Mouse (Mus musculus): ENCODE measurements around the gene Nxt1.
A peak's percentile ranks its signal among the peaks of the same experiment; 100 is the strongest.

Gene Nxt1

DNA sequence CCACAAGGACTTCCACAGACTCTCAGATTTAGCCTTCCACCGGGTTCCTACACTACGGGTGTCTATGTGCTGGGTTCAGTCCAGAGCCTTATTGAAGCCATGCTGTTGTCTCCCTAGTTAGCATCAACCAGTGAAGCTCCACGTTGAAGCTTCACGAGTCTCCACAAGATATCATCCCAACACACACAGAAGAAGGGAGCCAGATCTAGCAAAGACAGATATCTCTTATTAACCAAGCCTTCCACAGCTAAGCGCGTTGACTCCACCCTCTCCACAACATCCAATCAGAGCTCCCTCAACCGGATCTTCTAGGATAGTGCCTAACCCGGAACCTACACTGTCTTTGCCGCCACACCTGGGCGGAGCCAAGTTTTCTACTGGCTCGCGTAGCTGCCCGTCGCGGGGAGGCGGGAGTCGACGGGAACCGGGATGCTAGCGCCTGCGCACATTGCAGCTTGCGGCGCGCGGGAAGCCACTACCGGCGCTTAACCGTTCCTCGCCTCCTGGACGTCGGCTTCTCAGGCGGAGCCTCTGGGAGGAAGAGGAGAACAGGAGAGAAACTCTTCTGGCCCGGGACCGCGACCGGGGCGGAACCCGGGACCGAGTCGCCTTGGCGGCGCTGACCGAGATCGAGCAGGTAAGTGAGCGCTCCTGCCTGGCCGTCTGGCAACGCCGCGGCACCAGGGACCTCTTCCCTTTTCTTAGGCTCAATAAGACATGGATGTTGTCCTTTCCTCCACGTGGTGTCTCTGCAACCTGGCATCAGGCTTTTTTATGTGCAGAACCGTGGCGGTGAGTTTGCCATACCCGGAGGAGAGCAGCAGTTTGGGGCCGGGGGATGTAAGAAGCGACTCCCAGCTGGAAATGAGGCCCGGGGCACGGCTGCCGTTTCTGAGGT, at the start of gene Nxt1:
Gene Nxt1, plus strand, starts transcription at position 403 of the 898 bp plus-strand sequence.
- peak; percentile 99 for DNase-seq (ENCODE audit: low read depth)

DNA sequence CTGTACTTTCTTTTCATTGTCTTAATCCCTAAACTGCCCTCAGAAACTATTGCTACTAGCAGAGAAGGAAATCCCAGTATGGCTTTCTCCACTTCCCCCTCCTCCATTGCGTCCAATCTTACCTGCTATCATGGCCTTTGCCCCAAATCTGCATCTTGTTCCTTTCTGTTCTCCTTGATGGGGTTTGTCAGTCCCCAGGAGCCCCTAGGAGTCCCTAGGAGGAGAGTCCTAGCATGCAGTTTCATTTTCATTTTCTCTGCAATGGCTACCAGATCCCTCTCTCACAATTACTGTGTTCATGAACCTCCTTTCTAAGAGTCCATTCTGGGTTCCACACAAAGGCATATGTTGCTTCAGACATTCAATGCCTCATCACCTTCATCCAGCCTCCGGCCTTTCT, 49.3 kb upstream of the Nxt1 start:
- DNase-seq (ENCODE audit: low read depth), result no peak

- DNase-seq (ENCODE audit: low read depth), result no peak
Observed at GRCm38 (mm10) chr2:148624484-148624883, 47.9 kb upstream of the Nxt1 start.

- no peak for DNase-seq (ENCODE audit: low read depth)
Observed at GRCm38 (mm10) chr2:148627011-148627471, 45.4 kb upstream of the Nxt1 start.

- DNase-seq (ENCODE audit: low read depth), result no peak
Observed at GRCm38 (mm10) chr2:148631011-148631410, 41.4 kb upstream of the Nxt1 start.

- DNase-seq (ENCODE audit: low read depth), result no peak
Observed at GRCm38 (mm10) chr2:148631602-148632001, 40.8 kb upstream of the Nxt1 start.

- no peak for DNase-seq (ENCODE audit: low read depth)
Observed at GRCm38 (mm10) chr2:148634466-148634865, 37.9 kb upstream of the Nxt1 start.

DNA sequence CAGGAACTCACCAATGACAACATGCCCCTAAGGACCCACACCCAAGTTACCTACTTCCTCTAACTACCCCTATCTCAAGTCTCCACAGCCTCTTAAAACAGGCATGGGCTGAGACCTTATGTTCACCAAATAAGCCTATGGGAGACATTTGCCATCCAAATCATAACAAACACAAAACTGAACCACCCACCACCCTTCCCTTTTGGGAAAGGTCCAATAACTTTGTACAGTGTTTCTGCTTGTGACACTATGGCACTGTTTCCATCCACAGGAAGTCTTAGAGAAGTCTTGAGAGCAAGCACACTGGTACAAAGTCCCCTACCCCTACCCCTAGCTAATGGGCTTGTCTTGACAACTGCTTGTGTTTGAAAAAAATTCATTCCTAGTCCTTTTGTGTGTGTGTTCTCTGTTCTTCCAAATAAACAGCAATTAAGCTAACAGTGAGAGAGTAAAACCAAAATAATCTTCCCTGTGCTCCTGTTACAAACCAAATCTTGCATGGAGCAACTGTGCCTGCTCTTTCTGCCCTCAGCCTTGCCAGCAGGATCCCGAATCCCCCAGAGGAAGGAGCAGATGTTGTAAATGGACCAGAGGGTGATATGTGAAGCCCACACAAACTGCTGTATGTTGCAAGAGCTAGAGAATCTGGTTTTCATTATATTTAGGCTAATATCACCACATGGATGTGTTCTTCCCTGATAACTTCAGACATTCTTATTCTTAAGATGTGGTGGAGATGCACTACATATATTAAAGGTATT, 29.6 kb upstream of the Nxt1 start:
- no peak for DNase-seq (ENCODE audit: low read depth)

GRCm38 (mm10) chr2:148644421-148645000, 27.9 kb upstream of the Nxt1 start:
- no peak for DNase-seq (ENCODE audit: low read depth)

DNA sequence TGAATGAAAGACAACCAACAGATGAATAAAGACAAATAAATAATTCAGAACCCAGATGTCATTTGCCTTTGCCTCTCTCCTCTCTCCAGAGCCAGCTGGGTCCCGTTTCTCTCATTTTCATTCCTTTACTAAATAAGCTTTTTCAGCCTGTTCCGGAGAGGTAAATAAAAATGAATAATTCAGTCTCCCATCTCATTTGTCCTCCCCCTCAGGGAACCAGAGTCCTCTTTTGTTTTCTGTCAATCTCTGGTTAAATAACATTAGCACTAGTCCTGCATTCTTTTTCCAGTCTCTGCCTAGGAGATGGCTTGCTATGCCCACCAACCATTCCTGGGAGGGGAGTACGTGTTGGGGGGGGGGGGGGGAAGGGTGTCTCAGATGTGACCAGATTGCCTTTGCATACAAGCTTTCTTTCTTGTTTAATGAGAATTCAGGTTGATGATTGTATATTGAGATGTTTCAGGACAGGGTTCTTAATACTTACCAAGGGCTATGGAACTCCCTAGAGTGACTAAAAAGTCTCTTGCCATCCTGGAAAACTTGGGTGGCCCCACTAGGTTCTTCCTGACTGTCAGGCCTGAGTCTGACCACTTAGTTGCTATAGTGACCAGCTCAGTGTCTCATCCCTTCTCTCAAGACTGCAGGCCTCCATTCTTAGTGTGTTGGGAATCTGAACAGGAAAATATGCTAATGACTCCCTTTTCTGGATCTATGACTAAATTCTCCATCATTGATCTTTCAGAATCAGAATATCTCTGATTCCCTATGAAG, 21.6 kb upstream of the Nxt1 start:
- no peak for DNase-seq (ENCODE audit: low read depth)

- DNase-seq (ENCODE audit: low read depth), result peak; percentile 60
Observed at GRCm38 (mm10) chr2:148654961-148655360, 17.4 kb upstream of the Nxt1 start.

GRCm38 (mm10) chr2:148663458-148663857, 8.9 kb upstream of the Nxt1 start:
- DNase-seq (ENCODE audit: low read depth), result no peak

DNA sequence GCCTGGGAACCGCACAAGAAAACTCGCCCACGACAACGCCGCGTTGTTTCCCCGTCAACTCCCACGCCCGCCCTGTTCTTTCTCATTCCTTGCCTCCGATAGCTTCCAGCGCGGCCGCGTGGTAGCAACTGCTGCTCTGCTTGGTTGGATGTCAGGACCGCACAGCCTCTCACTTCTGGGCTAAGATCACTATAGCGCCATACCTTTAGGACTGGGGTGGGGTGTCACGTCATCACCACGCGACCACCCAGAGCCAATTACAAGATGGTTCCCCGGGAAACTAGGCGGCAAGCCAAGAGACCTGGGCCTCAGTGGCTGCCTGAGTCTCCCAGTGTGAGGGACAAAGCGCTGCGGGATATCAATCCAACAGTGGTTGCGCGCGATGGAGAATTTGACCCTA, 5.4 kb downstream of the Nxt1 start:
- DNase-seq (ENCODE audit: low read depth), result no peak

DNA sequence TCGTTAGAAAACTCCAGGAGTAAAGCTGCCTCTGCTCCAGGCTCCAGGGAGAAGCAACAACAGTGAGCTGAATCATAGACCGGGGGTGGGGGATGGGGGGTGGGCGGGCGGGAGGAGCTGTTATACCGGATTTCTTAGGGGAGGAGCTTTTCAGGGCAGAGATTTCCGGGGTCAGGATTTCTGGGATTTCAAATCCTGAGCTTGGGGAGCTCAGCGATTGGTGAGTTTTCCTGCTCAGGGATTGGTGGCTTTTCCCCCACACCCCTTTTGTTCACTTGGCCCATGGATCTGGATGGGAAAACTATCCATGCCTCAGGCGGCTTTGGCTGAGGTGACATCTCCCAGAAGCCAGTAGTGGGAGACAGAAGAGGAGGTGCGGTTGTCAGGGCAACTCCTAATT, 6.9 kb downstream of the Nxt1 start:
- no peak for DNase-seq (ENCODE audit: low read depth)

DNA sequence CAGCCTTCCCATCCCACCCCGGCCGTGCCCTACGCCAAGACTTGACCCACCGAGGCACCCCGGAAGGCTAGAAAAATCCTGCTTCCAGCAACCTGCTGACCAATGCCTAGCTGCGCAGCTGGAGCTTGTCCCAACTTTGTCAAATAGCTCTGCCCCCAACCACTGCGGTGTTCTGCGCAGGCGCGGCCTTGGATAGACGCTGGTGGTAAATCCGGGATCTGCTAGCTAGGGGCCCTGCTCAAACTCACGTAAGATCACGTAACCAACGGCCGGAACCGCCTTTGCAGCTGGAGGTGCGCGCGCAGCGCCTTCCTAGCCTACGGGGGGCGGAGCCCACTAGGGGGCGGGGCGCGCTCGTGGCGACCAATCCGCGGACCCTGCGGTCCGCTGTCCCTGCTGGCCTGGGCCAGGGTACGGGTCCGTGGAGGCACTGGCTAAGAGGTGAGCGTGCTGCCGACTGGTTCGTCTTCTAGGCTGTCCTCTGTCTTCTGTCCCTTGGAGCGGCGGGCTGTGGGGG, 8.4 kb downstream of the Nxt1 start, which contains the start of gene Gzf1:
Gene Gzf1, plus strand, starts transcription at position 249 of the 517 bp plus-strand sequence.
- peak; percentile 99 for DNase-seq (ENCODE audit: low read depth)

GRCm38 (mm10) chr2:148681461-148681891, 9.1 kb downstream of the Nxt1 start:
- DNase-seq (ENCODE audit: low read depth), result no peak

DNA sequence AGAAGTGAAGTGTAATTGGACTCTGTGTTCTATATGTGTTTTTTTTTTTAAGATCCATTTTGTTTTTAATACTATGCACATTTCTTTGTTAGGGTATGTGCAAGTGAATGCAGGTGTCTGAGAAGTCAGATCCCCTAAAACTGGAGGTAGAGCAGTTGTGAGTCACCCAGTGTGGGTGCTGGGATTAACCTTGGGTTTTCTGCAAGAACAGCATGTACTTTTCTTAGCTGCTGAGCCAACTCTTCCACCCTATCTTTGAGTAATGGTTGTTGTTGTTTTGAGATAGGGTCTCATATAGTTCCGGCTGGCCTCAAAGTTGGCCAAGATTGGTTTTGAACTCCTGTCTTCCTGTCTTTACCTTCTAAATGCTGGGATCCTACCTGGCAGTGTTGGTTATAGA, 10.6 kb downstream of the Nxt1 start:
- no peak for DNase-seq (ENCODE audit: low read depth)

DNA sequence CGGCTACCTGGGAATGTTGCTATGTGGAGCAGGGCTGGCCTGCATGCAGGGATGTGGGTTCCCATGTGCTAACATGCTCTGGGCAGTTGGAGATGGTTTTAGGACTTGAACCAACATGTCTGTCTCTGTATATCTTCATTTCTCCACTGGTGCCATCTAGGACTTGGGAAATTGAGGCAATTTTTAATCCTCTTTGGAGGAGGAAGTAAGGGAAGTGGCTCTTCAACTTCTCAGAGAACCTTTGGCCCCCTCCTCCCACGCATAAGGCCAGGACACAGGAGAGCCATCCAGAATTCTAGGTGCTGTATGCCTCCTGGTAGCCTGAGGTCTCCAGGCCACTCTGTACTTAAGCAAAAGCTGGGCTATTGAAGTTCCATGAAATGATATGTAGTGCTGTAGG, 12.6 kb downstream of the Nxt1 start:
- DNase-seq (ENCODE audit: low read depth), result no peak

DNA sequence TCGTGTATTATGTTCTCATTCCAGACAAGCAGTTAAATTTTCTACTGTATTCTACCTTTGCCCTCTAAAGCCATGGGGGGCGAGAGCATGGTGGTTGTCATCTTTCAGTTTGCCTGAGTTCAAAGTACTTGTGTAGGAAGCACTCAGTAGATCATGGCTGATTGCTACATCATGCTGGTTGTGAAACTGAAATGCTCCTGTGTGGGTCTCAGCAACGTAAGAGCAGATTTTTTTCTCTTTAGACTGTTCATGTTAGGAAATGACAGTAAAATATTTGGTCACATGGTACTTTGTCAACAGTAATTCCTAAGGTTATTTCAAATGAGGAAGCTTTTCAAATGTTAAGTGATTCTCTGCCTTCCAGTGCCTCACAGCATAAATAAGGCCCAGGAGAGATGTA, 13.3 kb downstream of the Nxt1 start:
- DNase-seq (ENCODE audit: low read depth), result no peak

DNA sequence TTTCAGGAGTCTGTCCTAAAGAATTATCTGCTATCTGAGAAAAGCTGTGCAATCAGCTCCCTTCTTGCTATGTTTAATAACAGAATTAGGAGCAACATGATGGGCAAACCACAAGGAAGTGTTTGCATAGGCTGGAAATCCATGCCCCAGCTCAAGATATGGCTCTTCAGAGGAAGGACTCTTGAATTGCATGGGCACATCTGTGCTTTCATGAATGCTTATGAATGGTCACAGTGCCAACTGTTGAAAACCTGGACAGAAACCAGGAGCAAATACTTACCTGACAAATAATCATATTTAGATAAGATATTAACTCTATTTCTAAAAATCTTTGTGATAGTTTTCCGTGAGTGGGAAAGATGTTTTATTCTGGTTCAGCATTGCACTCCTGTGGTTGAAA, 14.5 kb downstream of the Nxt1 start:
- DNase-seq (ENCODE audit: low read depth), result no peak

- DNase-seq (ENCODE audit: low read depth), result no peak
Observed at GRCm38 (mm10) chr2:148687971-148688370, 15.6 kb downstream of the Nxt1 start.

Measured in induced T-regulatory cell, adult 2 months (primary cell).